Mouse (Mus musculus): Measurements from ENCODE around the gene Atp6v1c2. TPM values are rescaled to one million over a fixed set of nuclear protein-coding genes. Genes with fewer than 3 reads are reported as not detected.

The Atp6v1c2 gene
- polyA plus RNA-seq, 1 experiment from 2014 or later = 0.75 TPM

GRCm38 (mm10) chr12:17317970-17318369 is 11.2 kb downstream of the Atp6v1c2 start:
- no peak for ATAC-seq (replicated peaks)
- Histone ChIP-seq H3K4me1 (no peaks in the 10 kb centered on the region), H3K4me2 (no peak overlapping the region), H3K9ac (no peak overlapping the region), H3K36me3 (replicated peaks) (no peaks in the 10 kb centered on the region), H3K27ac (no peak overlapping the region), H3K4me3 (no peak overlapping the region), H3K9me3 (no peaks in the 10 kb centered on the region), H3K27me3 (replicated peaks) (peaks cover 1% of the 10 kb centered on the region; the same call in 1 of the 2 replicates)
- 80% methylated on average over 4 of the region's 4 CpGs for WGBS

- Histone ChIP-seq H3K9ac (no peak overlapping the region), H3K9me3 (no peaks in the 10 kb centered on the region), H3K4me1 (peaks cover 1% of the 10 kb centered on the region; the same call in 1 of the 2 replicates), H3K27ac (no peak overlapping the region), H3K4me3 (no peak overlapping the region), H3K4me2 (no peak overlapping the region), H3K36me3 (replicated peaks) (no peaks in the 10 kb centered on the region), H3K27me3 (replicated peaks) (no peaks in the 10 kb centered on the region)
- WGBS = 91% methylated on average over 5 of the region's 5 CpGs
- no peak for ATAC-seq (replicated peaks)
These were observed 13.1 kb downstream of the Atp6v1c2 start for GRCm38 (mm10) chr12:17316096-17316495.

GRCm38 (mm10) chr12:17310852-17311839 is 18.0 kb downstream of the Atp6v1c2 start:
- no peak overlapping the region for H3K9ac ChIP-seq
- WGBS = 32% methylated on average over 16 of the region's 16 CpGs
- H3K36me3 ChIP-seq (replicated peaks) = no peaks in the 10 kb centered on the region
- H3K27ac ChIP-seq = no peak overlapping the region
- peak; percentile 48; the same call in 1 of the 2 replicates for ATAC-seq (replicated peaks)
- H3K4me3 ChIP-seq = no peak overlapping the region
- peak overlapping the region; percentile 28; the same call in 1 of the 2 replicates for H3K4me2 ChIP-seq
- peaks cover 4% of the 10 kb centered on the region; the same call in 1 of the 2 replicates for H3K4me1 ChIP-seq
- no peaks in the 10 kb centered on the region for H3K27me3 ChIP-seq (replicated peaks)
- H3K9me3 ChIP-seq = no peaks in the 10 kb centered on the region

GRCm38 (mm10) chr12:17308246-17308645 is 20.9 kb downstream of the Atp6v1c2 start:
- Histone ChIP-seq H3K27ac (no peak overlapping the region), H3K9me3 (no peaks in the 10 kb centered on the region), H3K4me3 (no peak overlapping the region), H3K4me1 (peaks cover 4% of the 10 kb centered on the region; the same call in 1 of the 2 replicates), H3K36me3 (replicated peaks) (no peaks in the 10 kb centered on the region), H3K9ac (no peak overlapping the region), H3K4me2 (no peak overlapping the region), H3K27me3 (replicated peaks) (no peaks in the 10 kb centered on the region)
- 39% methylated on average over 4 of the region's 4 CpGs for WGBS
- ATAC-seq (replicated peaks) = no peak

- Histone ChIP-seq H3K9me3 (no peaks in the 10 kb centered on the region), H3K27me3 (replicated peaks) (no peaks in the 10 kb centered on the region), H3K4me2 (no peak overlapping the region), H3K4me1 (no peaks in the 10 kb centered on the region), H3K36me3 (replicated peaks) (no peaks in the 10 kb centered on the region), H3K27ac (no peak overlapping the region), H3K9ac (no peak overlapping the region), H3K4me3 (no peak overlapping the region)
- ATAC-seq (replicated peaks) = no peak
- WGBS = 90% methylated on average over 7 of the region's 7 CpGs
These were observed 23.7 kb downstream of the Atp6v1c2 start for GRCm38 (mm10) chr12:17305445-17305844.

GRCm38 (mm10) chr12:17299902-17300301 is 29.3 kb downstream of the Atp6v1c2 start:
- H3K4me3 ChIP-seq = no peak overlapping the region
- no peak for ATAC-seq (replicated peaks)
- H3K27me3 ChIP-seq (replicated peaks) = no peaks in the 10 kb centered on the region
- H3K4me2 ChIP-seq = no peak overlapping the region
- 95% methylated on average over 1 of the region's 1 CpGs for WGBS
- H3K4me1 ChIP-seq = no peaks in the 10 kb centered on the region
- no peaks in the 10 kb centered on the region for H3K36me3 ChIP-seq (replicated peaks)
- no peak overlapping the region for H3K27ac ChIP-seq
- no peak overlapping the region for H3K9ac ChIP-seq
- H3K9me3 ChIP-seq = no peaks in the 10 kb centered on the region

GRCm38 (mm10) chr12:17296899-17297298 is 32.3 kb downstream of the Atp6v1c2 start:
- no peak for ATAC-seq (replicated peaks)
- Histone ChIP-seq H3K4me1 (no peaks in the 10 kb centered on the region), H3K27ac (no peak overlapping the region), H3K27me3 (replicated peaks) (no peaks in the 10 kb centered on the region), H3K4me3 (no peak overlapping the region), H3K9ac (no peak overlapping the region), H3K4me2 (no peak overlapping the region), H3K36me3 (replicated peaks) (no peaks in the 10 kb centered on the region), H3K9me3 (no peaks in the 10 kb centered on the region)
- 87% methylated on average over 2 of the region's 2 CpGs for WGBS

- no peaks in the 10 kb centered on the region for H3K9me3 ChIP-seq
- H3K4me3 ChIP-seq = no peak overlapping the region
- H3K9ac ChIP-seq = no peak overlapping the region
- no peaks in the 10 kb centered on the region for H3K4me1 ChIP-seq
- WGBS = 74% methylated on average over 4 of the region's 4 CpGs
- H3K27ac ChIP-seq = no peak overlapping the region
- no peak for ATAC-seq (replicated peaks)
- H3K4me2 ChIP-seq = no peak overlapping the region
- no peaks in the 10 kb centered on the region for H3K27me3 ChIP-seq (replicated peaks)
- no peaks in the 10 kb centered on the region for H3K36me3 ChIP-seq (replicated peaks)
These were observed 38.6 kb downstream of the Atp6v1c2 start for GRCm38 (mm10) chr12:17290569-17290968.

- Histone ChIP-seq H3K36me3 (replicated peaks) (peaks cover 4% of the 10 kb centered on the region; the same call in 1 of the 2 replicates), H3K4me3 (no peak overlapping the region), H3K27ac (no peak overlapping the region), H3K27me3 (replicated peaks) (no peaks in the 10 kb centered on the region), H3K4me2 (no peak overlapping the region), H3K4me1 (no peaks in the 10 kb centered on the region), H3K9me3 (no peaks in the 10 kb centered on the region), H3K9ac (no peak overlapping the region)
- WGBS = 74% methylated on average over 2 of the region's 2 CpGs
- ATAC-seq (replicated peaks) = no peak
These were observed 39.2 kb downstream of the Atp6v1c2 start for GRCm38 (mm10) chr12:17289913-17290312.

- 67% methylated on average over 2 of the region's 2 CpGs for WGBS
- Histone ChIP-seq H3K4me1 (no peaks in the 10 kb centered on the region), H3K9ac (no peak overlapping the region), H3K27ac (no peak overlapping the region), H3K9me3 (no peaks in the 10 kb centered on the region), H3K36me3 (replicated peaks) (peaks cover 13% of the 10 kb centered on the region; the same call in 1 of the 2 replicates), H3K4me2 (no peak overlapping the region), H3K27me3 (replicated peaks) (no peaks in the 10 kb centered on the region), H3K4me3 (no peak overlapping the region)
- ATAC-seq (replicated peaks) = no peak
These were observed 40.1 kb downstream of the Atp6v1c2 start for GRCm38 (mm10) chr12:17289060-17289459.

- peaks cover 18% of the 10 kb centered on the region for H3K36me3 ChIP-seq (replicated peaks)
- 85% methylated on average over 4 of the region's 4 CpGs for WGBS
These were observed 40.7 kb downstream of the Atp6v1c2 start for GRCm38 (mm10) chr12:17288496-17288895.

GRCm38 (mm10) chr12:17273841-17274240 is 55.3 kb downstream of the Atp6v1c2 start:
- Histone ChIP-seq H3K4me2 (no peak overlapping the region), H3K4me1 (peaks cover 17% of the 10 kb centered on the region), H3K27ac (no peak overlapping the region), H3K27me3 (replicated peaks) (no peaks in the 10 kb centered on the region), H3K9me3 (no peaks in the 10 kb centered on the region), H3K4me3 (no peak overlapping the region), H3K9ac (no peak overlapping the region), H3K36me3 (replicated peaks) (peaks cover 71% of the 10 kb centered on the region)
- WGBS = 71% methylated on average over 7 of the region's 7 CpGs
- no peak for ATAC-seq (replicated peaks)

More at GRCm38 (mm10) chr12:17288496-17288895, 40.7 kb downstream of the Atp6v1c2 start:
- no peak overlapping the region for H3K9ac ChIP-seq
- no peak overlapping the region for H3K4me2 ChIP-seq
- no peaks in the 10 kb centered on the region for H3K9me3 ChIP-seq
- no peak overlapping the region for H3K27ac ChIP-seq
- H3K4me3 ChIP-seq = no peak overlapping the region
- H3K27me3 ChIP-seq (replicated peaks) = no peaks in the 10 kb centered on the region
- 0 out of 2 replicates have a peak, but pooled peaks have one; percentile 18 for ATAC-seq (replicated peaks)
- H3K4me1 ChIP-seq = no peaks in the 10 kb centered on the region

Data from midbrain, embryonic 15.5 days (tissue).